Mouse (Mus musculus) embryonic facial prominence, embryonic 12.5 days (tissue): ENCODE results near the gene Zfp799. TPM values are rescaled to one million over a fixed set of nuclear protein-coding genes. Genes with fewer than 3 reads are reported as not detected.
A peak's percentile ranks its signal among the peaks of the same experiment; 100 is the strongest.

Source experiments
- ATAC-seq: fragments of 200-750 bp; cut with Nextera tagmentation; 2 replicates; pipeline ENCODE4 v1.8.0; 2017; ENCODE audit not compliant: insufficient number of reproducible peaks, insufficient read depth, low FRiP score, low TSS enrichment
- H3K27ac ChIP-seq: fragments of 300-500 bp; sonication (generic); 2 replicates; pipeline ENCODE4 v1.5.1; 2016; ENCODE audit warnings: mild to moderate bottlenecking
- H3K27me3 ChIP-seq: fragments of 300-500 bp; sonication (generic); 2 replicates; pipeline ENCODE4 v1.6.1; 2016; ENCODE audit warnings: mild to moderate bottlenecking, moderate library complexity
- H3K36me3 ChIP-seq: fragments of 300-500 bp; sonication (generic); 2 replicates; pipeline ENCODE4 v1.6.1; 2016; ENCODE audit warnings: mild to moderate bottlenecking
- H3K4me1 ChIP-seq: fragments of 300-500 bp; sonication (generic); 2 replicates; pipeline ENCODE4 v1.6.1; 2016
- H3K4me2 ChIP-seq: fragments of 300-500 bp; sonication (generic); replicated peaks from 2 replicates; pipeline ENCODE4 v1.6.1; 2016; ENCODE audit warnings: mild to moderate bottlenecking, moderate library complexity
- H3K4me3 ChIP-seq: fragments of 300-500 bp; sonication (generic); 2 replicates; pipeline ENCODE4 v1.5.1; 2016; ENCODE audit warnings: mild to moderate bottlenecking
- H3K9ac ChIP-seq: fragments of 300-500 bp; sonication (generic); 2 replicates; pipeline ENCODE4 v1.6.1; 2016; ENCODE audit warnings: mild to moderate bottlenecking, moderate library complexity
- H3K9me3 ChIP-seq: fragments of 300-500 bp; sonication (generic); 2 replicates; pipeline ENCODE4 v1.6.1; 2016; ENCODE audit warnings: mild to moderate bottlenecking, moderate library complexity
- WGBS: fragments of 180-500 bp; shearing (Covaris S2); methylation state at CpG from one replicate; pipeline ENCODE4 v1.1.7; 2016; 5-methylcytosine and 5-hydroxymethylcytosine counted together
- polyA plus RNA-seq: library from polyadenylated mRNA; unstranded; fragments of >200 nt; fragmentation: Nextera tagmentation; extraction: Ambion mirVana; gene quantifications from 2 replicates; pipeline ENCODE4 v1.2.1, GENCODE M21; 2016

The Zfp799 gene
- polyA plus RNA-seq, 1 experiment from 2014 or later: 19.4 TPM

DNA sequence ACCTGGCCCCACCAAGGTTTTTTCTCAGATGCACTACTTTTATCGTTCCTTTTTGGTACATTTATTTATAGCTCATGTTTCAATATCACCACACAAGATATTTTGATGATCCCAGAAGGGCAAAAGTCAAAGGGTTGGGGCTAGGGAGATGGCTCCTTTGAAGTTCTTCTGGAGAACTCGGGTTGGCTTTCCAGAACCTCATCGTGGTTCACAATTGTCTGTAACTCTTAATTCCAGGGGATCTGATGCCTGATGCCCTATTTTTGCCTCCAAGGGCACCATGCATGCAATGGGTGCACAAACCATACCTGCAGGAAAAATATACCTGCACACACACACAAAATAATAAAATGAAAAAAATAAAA, 339 bp upstream of the Zfp799 start:
- 39% methylated on average over 3 of the region's 3 CpGs for WGBS
- Histone ChIP-seq H3K4me1 (peaks cover 6% of the 10 kb centered on the region; the same call in 1 of the 2 replicates), H3K9me3 (no peaks in the 10 kb centered on the region), H3K36me3 (peaks cover 15% of the 10 kb centered on the region; the same call in 1 of the 2 replicates), H3K27ac (no peak overlapping the region), H3K9ac (peak overlapping the region; percentile 92; the same call in 1 of the 2 replicates), H3K4me3 (peak overlapping the region; percentile 79), H3K27me3 (no peaks in the 10 kb centered on the region), H3K4me2 (peak overlapping the region; percentile 77)
- no peak for ATAC-seq

DNA sequence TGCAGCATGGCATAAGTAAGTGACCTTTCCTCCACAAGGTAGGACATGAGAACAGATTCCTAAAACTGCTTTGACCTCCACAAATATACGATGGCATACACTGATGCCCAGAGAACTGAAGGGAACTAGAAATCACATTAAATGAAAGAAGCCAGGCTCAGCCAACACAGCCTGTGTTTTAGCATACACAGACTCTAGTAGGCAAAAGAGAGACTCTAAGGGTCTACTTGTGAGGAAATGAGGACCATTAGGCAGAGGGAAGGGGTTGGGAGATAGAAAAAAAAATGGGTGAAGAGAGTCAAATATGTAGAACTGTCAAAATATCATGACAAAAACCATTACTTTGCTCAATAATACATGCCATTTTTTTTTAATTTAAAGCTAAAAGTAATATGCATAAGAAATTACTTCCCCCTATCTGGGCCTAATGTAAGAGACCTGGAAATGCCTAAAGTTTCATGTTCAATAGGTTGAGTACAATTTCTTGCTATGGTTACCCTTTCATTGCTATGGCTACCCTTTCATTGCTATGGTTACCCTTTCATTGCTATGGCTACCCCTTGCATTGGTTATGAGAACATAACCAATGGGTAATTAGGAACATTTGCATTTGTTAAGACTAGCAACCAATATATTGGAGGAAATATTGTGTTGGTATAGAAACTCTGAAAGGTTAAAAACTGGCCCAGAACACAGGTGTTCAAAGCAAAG, 13.8 kb downstream of the Zfp799 start:
- Histone ChIP-seq H3K4me1 (no peaks in the 10 kb centered on the region), H3K27me3 (no peaks in the 10 kb centered on the region), H3K36me3 (peaks cover 44% of the 10 kb centered on the region), H3K4me2 (no peak overlapping the region), H3K9me3 (no peaks in the 10 kb centered on the region), H3K4me3 (no peak overlapping the region), H3K27ac (no peak overlapping the region), H3K9ac (no peak overlapping the region)
- WGBS: 94% methylated on average over 1 of the region's 1 CpGs
- ATAC-seq: no peak

DNA sequence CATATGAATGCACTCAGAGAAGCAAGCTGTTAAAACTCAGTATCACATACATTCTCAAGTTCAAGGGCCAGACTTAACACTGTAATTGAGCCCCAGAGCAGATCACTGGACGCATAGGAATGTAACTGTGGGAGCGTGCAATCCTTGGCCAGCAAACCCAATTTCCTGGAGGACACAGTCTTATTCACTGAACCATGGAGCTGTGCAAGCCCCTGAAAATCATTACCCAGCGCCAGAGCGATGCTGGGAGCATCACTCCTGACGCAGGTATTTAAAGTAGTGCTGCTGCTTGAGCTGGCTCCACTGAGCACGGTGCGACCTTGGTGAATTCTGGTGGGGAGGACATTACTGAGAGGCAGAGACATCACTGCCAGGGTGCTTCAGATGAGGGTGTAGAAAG, 15.9 kb downstream of the Zfp799 start:
- Histone ChIP-seq H3K4me1 (peaks cover 3% of the 10 kb centered on the region; the same call in 1 of the 2 replicates), H3K4me2 (no peak overlapping the region), H3K9me3 (no peaks in the 10 kb centered on the region), H3K9ac (no peak overlapping the region), H3K4me3 (no peak overlapping the region), H3K36me3 (peaks cover 26% of the 10 kb centered on the region), H3K27me3 (no peaks in the 10 kb centered on the region), H3K27ac (no peak overlapping the region)
- ATAC-seq: no peak
- WGBS: 82% methylated on average over 7 of the region's 7 CpGs

DNA sequence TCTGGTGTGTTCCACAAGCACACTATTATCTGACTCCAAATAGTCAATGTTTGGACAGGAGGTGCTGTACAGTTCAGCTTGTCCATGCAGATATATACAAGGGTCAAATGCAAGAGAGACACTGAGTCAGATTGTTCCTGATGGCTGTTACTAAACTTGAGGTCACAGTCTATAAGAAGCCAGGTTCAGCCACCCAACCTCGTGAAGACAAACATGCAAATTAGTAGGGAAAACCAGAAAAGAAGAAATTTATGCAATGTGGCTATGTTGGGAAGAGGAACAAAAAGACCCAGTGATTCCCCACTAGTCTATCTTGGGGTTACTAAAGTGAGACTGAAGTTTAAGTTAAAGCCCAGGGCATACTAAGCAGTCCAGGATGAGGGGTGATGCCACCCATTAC, 19.4 kb downstream of the Zfp799 start:
- H3K4me1 ChIP-seq: peaks cover 16% of the 10 kb centered on the region; the same call in 1 of the 2 replicates
- H3K4me3 ChIP-seq: no peak overlapping the region
- no peak overlapping the region for H3K27ac ChIP-seq
- H3K27me3 ChIP-seq: no peaks in the 10 kb centered on the region
- 0 out of 2 replicates have a peak overlapping the region, but pooled peaks have one; percentile 72 for H3K4me2 ChIP-seq
- ATAC-seq: no peak
- no peaks in the 10 kb centered on the region for H3K9me3 ChIP-seq
- H3K36me3 ChIP-seq: peaks cover 1% of the 10 kb centered on the region
- no peak overlapping the region for H3K9ac ChIP-seq
- WGBS: 62% methylated on average over 1 of the region's 1 CpGs

DNA sequence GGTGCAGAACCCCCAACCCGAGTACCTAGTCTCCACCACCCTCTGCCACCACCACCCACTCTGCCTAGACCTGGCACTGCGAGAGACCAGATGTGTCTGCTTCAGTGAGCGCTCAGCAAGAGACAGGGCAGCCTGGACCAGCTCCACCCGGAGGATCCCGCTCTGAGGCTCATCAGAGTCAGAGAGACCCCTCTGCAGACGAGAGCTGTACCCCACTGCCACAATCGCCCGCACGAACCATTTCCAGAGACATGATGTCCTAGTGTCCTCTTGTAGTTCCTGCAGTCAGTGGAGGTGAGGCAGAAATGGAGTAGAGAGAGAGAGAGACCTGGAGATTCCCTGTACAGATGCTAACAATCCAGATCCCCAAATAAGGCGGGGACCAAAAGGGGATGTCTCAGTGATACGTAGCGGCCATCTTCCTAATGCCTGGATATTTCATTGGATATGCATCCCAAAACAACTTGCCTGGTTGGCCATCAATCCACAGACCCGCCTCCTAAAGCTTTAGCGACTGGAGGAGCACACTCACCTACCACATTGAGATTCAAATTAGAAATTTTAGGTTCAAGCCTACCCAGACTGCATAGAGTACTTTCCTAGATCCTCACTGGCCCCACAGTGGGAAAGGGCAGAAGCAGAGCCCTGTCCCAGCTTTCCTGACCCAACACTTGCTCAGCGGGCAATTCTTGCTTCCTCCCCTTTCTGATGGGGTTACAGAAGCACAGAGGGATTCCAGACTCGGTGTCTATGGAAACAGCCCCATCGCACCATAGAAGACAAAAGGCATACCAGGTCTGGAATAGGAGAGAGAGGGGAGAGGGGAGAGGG, 20.3 kb downstream of the Zfp799 start, which contains the start of gene Zfp811:
Gene Zfp811 (minus strand): TSS at position 388 of the 831 bp plus-strand sequence.
- H3K27ac ChIP-seq: peak within 1 kb of the TSS; percentile 76
- H3K4me1 ChIP-seq: peaks cover 16% of the 10 kb centered on the region; the same call in 1 of the 2 replicates
- peak within 1 kb of the TSS; percentile 68 for H3K9ac ChIP-seq
- H3K9me3 ChIP-seq: no peaks in the 10 kb centered on the region
- H3K36me3 ChIP-seq: no peaks in the 10 kb centered on the region
- peak within 1 kb of the TSS; percentile 56 for H3K4me3 ChIP-seq
- peak within 1 kb of the TSS; percentile 72 for H3K4me2 ChIP-seq
- WGBS: under 1% methylated on average over 17 of the region's 17 CpGs
- no peaks in the 10 kb centered on the region for H3K27me3 ChIP-seq
- ATAC-seq: peak; percentile 84

DNA sequence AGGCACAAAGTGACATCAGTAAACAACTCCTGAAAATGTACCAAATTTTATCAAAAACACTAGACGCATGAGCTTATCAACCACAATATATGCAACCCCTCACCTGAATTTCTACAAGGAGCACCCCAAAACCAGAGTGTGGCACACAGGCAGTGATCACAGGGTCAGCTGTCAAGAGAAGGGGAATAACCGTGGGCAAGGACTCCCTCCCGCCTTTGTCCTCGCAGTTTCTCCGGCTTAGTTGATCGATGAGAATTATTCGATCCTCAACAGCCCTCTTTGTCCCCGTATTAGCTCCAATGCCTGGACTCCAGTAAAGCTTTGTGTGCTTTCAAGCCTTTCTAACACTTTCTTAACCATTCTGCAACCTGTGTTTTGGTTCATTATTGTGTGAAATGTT, 21.1 kb downstream of the Zfp799 start:
- ATAC-seq: no peak
- Histone ChIP-seq H3K9me3 (no peaks in the 10 kb centered on the region), H3K4me3 (peak overlapping the region; percentile 56), H3K9ac (peak overlapping the region; percentile 68), H3K4me1 (peaks cover 16% of the 10 kb centered on the region; the same call in 1 of the 2 replicates), H3K4me2 (peak overlapping the region; percentile 72), H3K27ac (no peak overlapping the region), H3K36me3 (no peaks in the 10 kb centered on the region), H3K27me3 (no peaks in the 10 kb centered on the region)
- WGBS: 12% methylated on average over 8 of the region's 8 CpGs

DNA sequence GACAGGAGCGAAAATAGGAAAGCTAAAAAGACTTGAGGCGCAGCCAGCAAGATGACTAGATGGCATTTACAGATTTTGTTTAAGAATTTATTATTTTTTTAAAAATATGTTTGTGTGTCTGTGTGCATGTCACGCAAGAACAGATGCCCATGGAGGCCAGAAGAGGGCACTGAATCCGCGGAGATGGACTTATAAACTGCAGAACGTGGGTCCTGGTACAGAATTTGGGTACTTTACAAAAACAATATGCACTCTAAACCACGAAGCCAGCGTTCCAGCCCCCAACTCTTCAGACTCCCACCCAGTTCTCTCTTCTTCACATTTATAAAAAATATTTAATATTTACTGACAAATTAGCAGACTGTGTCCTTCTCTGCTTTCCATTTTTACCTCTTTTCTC, 40.8 kb downstream of the Zfp799 start:
- H3K4me3 ChIP-seq: no peak overlapping the region
- peak overlapping the region; percentile 71 for H3K4me2 ChIP-seq
- H3K27ac ChIP-seq: no peak overlapping the region
- peaks cover 13% of the 10 kb centered on the region for H3K36me3 ChIP-seq
- peaks cover 13% of the 10 kb centered on the region for H3K4me1 ChIP-seq
- 78% methylated on average over 8 of the region's 8 CpGs for WGBS
- no peaks in the 10 kb centered on the region for H3K9me3 ChIP-seq
- ATAC-seq: no peak
- H3K27me3 ChIP-seq: no peaks in the 10 kb centered on the region
- no peak overlapping the region for H3K9ac ChIP-seq

DNA sequence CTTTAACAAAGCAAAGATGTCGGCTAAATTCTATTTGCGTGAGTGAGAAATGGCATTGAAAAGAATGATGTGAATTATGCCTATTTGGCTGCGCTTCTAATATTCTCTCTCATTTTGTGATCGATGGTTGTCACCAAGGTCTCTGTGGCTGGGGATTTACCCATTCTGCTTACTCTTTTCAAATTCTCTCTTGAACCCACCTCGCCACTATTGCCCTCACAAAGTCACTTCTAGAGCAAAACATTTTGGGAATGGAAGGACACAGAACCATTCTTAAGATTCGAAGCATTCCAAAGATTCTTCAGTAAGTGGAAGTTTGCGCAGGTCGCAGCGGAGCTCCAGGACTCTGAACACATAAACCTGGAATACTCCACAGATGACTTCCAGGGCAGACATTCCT, 41.5 kb downstream of the Zfp799 start:
- 7% methylated on average over 9 of the region's 9 CpGs for WGBS
- H3K9ac ChIP-seq: peak overlapping the region; percentile 30; the same call in 1 of the 2 replicates
- peak overlapping the region; percentile 74 for H3K4me3 ChIP-seq
- no peak for ATAC-seq
- peaks cover 20% of the 10 kb centered on the region for H3K36me3 ChIP-seq
- H3K4me2 ChIP-seq: peak overlapping the region; percentile 71
- peaks cover 13% of the 10 kb centered on the region for H3K4me1 ChIP-seq
- H3K27me3 ChIP-seq: no peaks in the 10 kb centered on the region
- H3K9me3 ChIP-seq: no peaks in the 10 kb centered on the region
- peak overlapping the region; percentile 52; the same call in 1 of the 2 replicates for H3K27ac ChIP-seq

DNA sequence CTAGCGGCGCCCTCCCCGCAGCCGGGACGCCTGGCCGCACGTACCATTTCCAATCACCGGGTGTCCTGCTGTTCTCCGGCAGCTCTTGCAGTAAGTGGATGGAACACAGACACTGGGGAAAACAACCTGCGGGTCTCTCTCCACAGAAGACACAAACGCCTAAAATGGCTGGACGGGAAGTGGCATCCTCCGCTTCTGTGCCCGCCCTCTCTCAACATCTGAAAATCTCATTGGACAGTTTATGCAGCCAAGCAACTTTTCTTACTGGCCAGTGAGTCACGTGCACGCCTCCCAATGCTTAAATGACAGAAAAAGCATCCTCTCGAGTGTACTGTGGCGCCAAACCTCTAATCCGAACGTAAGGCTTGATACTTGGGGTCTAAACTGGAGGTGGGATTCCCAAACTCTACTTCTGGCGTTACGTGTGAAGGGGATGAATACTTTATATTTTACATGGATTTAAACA, 41.9 kb downstream of the Zfp799 start, which contains the start of gene Zfp871:
Gene Zfp871 (minus strand): TSS at position 194 of the 466 bp plus-strand sequence.
- WGBS: under 1% methylated on average over 22 of the region's 22 CpGs
- peak; percentile 97 for ATAC-seq
- Histone ChIP-seq H3K36me3 (peaks cover 24% of the 10 kb centered on the region), H3K27ac (peak within 1 kb of the TSS; percentile 93), H3K9me3 (no peaks in the 10 kb centered on the region), H3K4me3 (peak within 1 kb of the TSS; percentile 74), H3K9ac (peak within 1 kb of the TSS; percentile 96), H3K27me3 (no peaks in the 10 kb centered on the region), H3K4me2 (peak within 1 kb of the TSS; percentile 71), H3K4me1 (peaks cover 13% of the 10 kb centered on the region)

DNA sequence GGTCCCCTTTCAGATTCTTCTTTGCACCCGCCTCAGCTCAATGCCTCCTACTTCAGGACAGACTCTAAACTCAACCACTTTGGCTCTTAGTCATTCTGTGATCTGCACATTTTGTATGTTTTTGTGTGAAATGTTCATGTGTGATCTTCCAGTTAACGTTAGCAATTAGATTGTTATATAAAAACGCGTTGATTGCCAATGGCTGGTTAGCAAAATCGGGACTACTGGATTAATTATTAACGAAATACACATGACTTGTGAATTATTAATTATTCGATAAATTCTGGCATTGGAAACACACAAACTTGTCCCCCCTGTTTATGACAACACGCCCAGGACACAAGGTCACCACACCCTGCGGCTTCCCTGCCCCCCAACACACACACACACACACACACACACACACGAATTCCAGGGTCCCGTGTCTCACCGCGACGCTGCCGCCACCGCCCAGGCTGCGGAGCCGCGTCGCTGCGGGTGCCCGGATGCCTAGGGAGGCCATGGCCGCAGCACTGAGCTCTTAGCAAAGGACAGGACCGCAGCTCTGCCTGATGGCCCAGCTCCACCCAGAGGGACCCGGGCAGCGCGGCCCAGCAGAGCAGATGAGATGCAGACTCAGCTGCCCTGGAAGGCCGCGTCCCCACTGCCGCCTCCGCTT, 42.5 kb downstream of the Zfp799 start:
- ATAC-seq: peak; percentile 75
- H3K9ac ChIP-seq: peak overlapping the region; percentile 96
- peak overlapping the region; percentile 74 for H3K4me3 ChIP-seq
- H3K27ac ChIP-seq: peak overlapping the region; percentile 93
- H3K9me3 ChIP-seq: no peaks in the 10 kb centered on the region
- peaks cover 28% of the 10 kb centered on the region for H3K36me3 ChIP-seq
- H3K4me1 ChIP-seq: peaks cover 13% of the 10 kb centered on the region
- under 1% methylated on average over 31 of the region's 31 CpGs for WGBS
- no peaks in the 10 kb centered on the region for H3K27me3 ChIP-seq
- H3K4me2 ChIP-seq: peak overlapping the region; percentile 71

DNA sequence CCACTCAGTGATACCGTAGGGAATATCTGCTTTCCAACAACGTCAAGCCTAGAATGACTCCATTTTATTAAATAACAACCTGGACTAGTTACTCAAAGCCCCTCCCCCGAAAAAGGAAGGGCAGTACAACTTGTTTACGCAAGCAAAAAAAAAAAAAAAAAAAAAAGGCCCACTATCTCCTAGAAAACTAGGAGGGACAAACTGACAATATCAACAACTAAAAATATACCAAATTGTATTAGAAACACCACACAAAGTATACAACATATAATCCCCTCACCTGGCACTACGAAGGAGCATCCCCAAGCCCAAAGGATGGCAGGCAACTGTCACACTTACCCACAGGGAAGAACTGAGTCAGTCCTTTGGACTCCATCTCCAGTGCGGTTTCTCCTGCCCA, 43.1 kb downstream of the Zfp799 start:
- no peak for ATAC-seq
- Histone ChIP-seq H3K4me3 (peak overlapping the region; percentile 74), H3K36me3 (peaks cover 28% of the 10 kb centered on the region), H3K27ac (no peak overlapping the region), H3K4me1 (peaks cover 13% of the 10 kb centered on the region), H3K9ac (peak overlapping the region; percentile 96; the same call in 1 of the 2 replicates), H3K27me3 (no peaks in the 10 kb centered on the region), H3K9me3 (no peaks in the 10 kb centered on the region), H3K4me2 (peak overlapping the region; percentile 71)
- WGBS: 61% methylated on average over 6 of the region's 6 CpGs
